Mouse (Mus musculus): ENCODE data around the gene Gtf2a1l. TPM values are rescaled to one million over a fixed set of nuclear protein-coding genes. Genes with fewer than 3 reads are reported as not detected.
A peak's percentile ranks its signal among the peaks of the same experiment; 100 is the strongest.

Gtf2a1l gene
- polyA plus RNA-seq, 1 experiment from 2014 or later: not detected

GRCm38 (mm10) chr17:88666076-88666475 is 2.4 kb upstream of the Gtf2a1l start:
- H3K4me1 ChIP-seq: peaks cover 24% of the 10 kb centered on the region
- H3K36me3 ChIP-seq: no peaks in the 10 kb centered on the region
- H3K27ac ChIP-seq: no peak overlapping the region
- no peak overlapping the region for H3K4me2 ChIP-seq (replicated peaks)
- ATAC-seq (ENCODE audit: low FRiP score, low read depth): no peak
- 85% methylated on average over 2 of the region's 2 CpGs for WGBS
- no peak overlapping the region for H3K4me3 ChIP-seq
- no peaks in the 10 kb centered on the region for H3K9me3 ChIP-seq
- H3K27me3 ChIP-seq: peaks cover 2% of the 10 kb centered on the region; the same call in 1 of the 2 replicates
- no peak overlapping the region for H3K9ac ChIP-seq

- Histone ChIP-seq H3K4me1 (peaks cover 22% of the 10 kb centered on the region), H3K4me3 (no peak overlapping the region), H3K9me3 (no peaks in the 10 kb centered on the region), H3K9ac (no peak overlapping the region), H3K27ac (no peak overlapping the region), H3K27me3 (no peaks in the 10 kb centered on the region), H3K4me2 (replicated peaks) (no peak overlapping the region), H3K36me3 (no peaks in the 10 kb centered on the region)
- WGBS: 16% methylated on average over 2 of the region's 2 CpGs
- no peak for ATAC-seq (ENCODE audit: low FRiP score, low read depth)
Observed at GRCm38 (mm10) chr17:88669921-88670320, 1.5 kb downstream of the Gtf2a1l start.

- H3K27me3 ChIP-seq: no peaks in the 10 kb centered on the region
- peaks cover 22% of the 10 kb centered on the region for H3K4me1 ChIP-seq
- no peaks in the 10 kb centered on the region for H3K36me3 ChIP-seq
- H3K27ac ChIP-seq: no peak overlapping the region
- no peak overlapping the region for H3K4me3 ChIP-seq
- WGBS: 17% methylated on average over 4 of the region's 4 CpGs
- no peak overlapping the region for H3K9ac ChIP-seq
- ATAC-seq (ENCODE audit: low FRiP score, low read depth): peak; percentile 52; the same call in 1 of the 2 replicates
- H3K9me3 ChIP-seq: no peaks in the 10 kb centered on the region
- H3K4me2 ChIP-seq (replicated peaks): no peak overlapping the region
Observed at GRCm38 (mm10) chr17:88670800-88671199, 2.3 kb downstream of the Gtf2a1l start.

GRCm38 (mm10) chr17:88675310-88676309 is 7.2 kb downstream of the Gtf2a1l start:
- Histone ChIP-seq H3K4me1 (peaks cover 6% of the 10 kb centered on the region), H3K4me2 (replicated peaks) (no peak overlapping the region), H3K27me3 (no peaks in the 10 kb centered on the region), H3K4me3 (no peak overlapping the region), H3K27ac (no peak overlapping the region), H3K9me3 (no peaks in the 10 kb centered on the region), H3K9ac (no peak overlapping the region), H3K36me3 (no peaks in the 10 kb centered on the region)
- no peak for ATAC-seq (ENCODE audit: low FRiP score, low read depth)
- WGBS: 90% methylated on average over 23 of the region's 23 CpGs

- no peak for ATAC-seq (ENCODE audit: low FRiP score, low read depth)
Observed at GRCm38 (mm10) chr17:88688226-88688625, 19.8 kb downstream of the Gtf2a1l start.

GRCm38 (mm10) chr17:88696656-88697333 is 28.3 kb downstream of the Gtf2a1l start:
- Histone ChIP-seq H3K4me1 (peaks cover 12% of the 10 kb centered on the region), H3K27me3 (no peaks in the 10 kb centered on the region), H3K36me3 (no peaks in the 10 kb centered on the region), H3K9me3 (no peaks in the 10 kb centered on the region), H3K4me2 (replicated peaks) (peak overlapping the region; percentile 37), H3K4me3 (no peak overlapping the region), H3K27ac (peak overlapping the region; percentile 76), H3K9ac (no peak overlapping the region)
- ATAC-seq (ENCODE audit: low FRiP score, low read depth): peak; percentile 79; the same call in 1 of the 2 replicates
- WGBS: 32% methylated on average over 9 of the region's 9 CpGs

More at GRCm38 (mm10) chr17:88688226-88688625, 19.8 kb downstream of the Gtf2a1l start:
- Histone ChIP-seq H3K36me3 (no peaks in the 10 kb centered on the region), H3K9me3 (no peaks in the 10 kb centered on the region), H3K4me1 (no peaks in the 10 kb centered on the region), H3K4me2 (replicated peaks) (0 out of 2 replicates have a peak overlapping the region, but pooled peaks have one; percentile 3), H3K27ac (no peak overlapping the region), H3K9ac (no peak overlapping the region), H3K4me3 (no peak overlapping the region), H3K27me3 (no peaks in the 10 kb centered on the region)
- whole genome bisulfite sequencing: 39% methylated on average over 11 of the region's 11 CpGs

GRCm38 (mm10) chr17:88700901-88701300 is 32.4 kb downstream of the Gtf2a1l start:
- no peak for ATAC-seq (ENCODE audit: low FRiP score, low read depth)
- Histone ChIP-seq H3K4me3 (no peak overlapping the region), H3K4me2 (replicated peaks) (no peak overlapping the region), H3K9me3 (no peaks in the 10 kb centered on the region), H3K4me1 (peaks cover 20% of the 10 kb centered on the region), H3K27ac (no peak overlapping the region), H3K9ac (no peak overlapping the region), H3K36me3 (no peaks in the 10 kb centered on the region), H3K27me3 (no peaks in the 10 kb centered on the region)

- peaks cover 12% of the 10 kb centered on the region for H3K4me1 ChIP-seq
- 14% methylated on average over 6 of the region's 6 CpGs for WGBS
- H3K4me2 ChIP-seq (replicated peaks): no peak overlapping the region
- no peaks in the 10 kb centered on the region for H3K36me3 ChIP-seq
- no peaks in the 10 kb centered on the region for H3K9me3 ChIP-seq
- no peak overlapping the region for H3K27ac ChIP-seq
- ATAC-seq (ENCODE audit: low FRiP score, low read depth): no peak
- H3K9ac ChIP-seq: no peak overlapping the region
- no peaks in the 10 kb centered on the region for H3K27me3 ChIP-seq
- no peak overlapping the region for H3K4me3 ChIP-seq
Observed at GRCm38 (mm10) chr17:88702345-88702744, 33.9 kb downstream of the Gtf2a1l start.

- H3K4me2 ChIP-seq (replicated peaks): no peak overlapping the region
- no peak for ATAC-seq (ENCODE audit: low FRiP score, low read depth)
- H3K9me3 ChIP-seq: no peaks in the 10 kb centered on the region
- WGBS: 39% methylated on average over 4 of the region's 4 CpGs
- no peak overlapping the region for H3K9ac ChIP-seq
- no peak overlapping the region for H3K4me3 ChIP-seq
- no peak overlapping the region for H3K27ac ChIP-seq
- H3K4me1 ChIP-seq: peaks cover 11% of the 10 kb centered on the region
- no peaks in the 10 kb centered on the region for H3K36me3 ChIP-seq
- no peaks in the 10 kb centered on the region for H3K27me3 ChIP-seq
Observed at GRCm38 (mm10) chr17:88703112-88703511, 34.7 kb downstream of the Gtf2a1l start.

GRCm38 (mm10) chr17:88706231-88706649 is 37.8 kb downstream of the Gtf2a1l start:
- Histone ChIP-seq H3K4me3 (no peak overlapping the region), H3K4me1 (peaks cover 11% of the 10 kb centered on the region), H3K4me2 (replicated peaks) (no peak overlapping the region), H3K9ac (no peak overlapping the region), H3K36me3 (no peaks in the 10 kb centered on the region), H3K27me3 (no peaks in the 10 kb centered on the region), H3K27ac (no peak overlapping the region), H3K9me3 (no peaks in the 10 kb centered on the region)
- 60% methylated on average over 8 of the region's 8 CpGs for WGBS
- no peak for ATAC-seq (ENCODE audit: low FRiP score, low read depth)

GRCm38 (mm10) chr17:88749646-88750045 is 81.2 kb downstream of the Gtf2a1l start:
- ATAC-seq (ENCODE audit: low FRiP score, low read depth): no peak
- Histone ChIP-seq H3K9me3 (no peaks in the 10 kb centered on the region), H3K27ac (no peak overlapping the region), H3K36me3 (no peaks in the 10 kb centered on the region), H3K4me2 (replicated peaks) (no peak overlapping the region), H3K27me3 (no peaks in the 10 kb centered on the region), H3K4me3 (no peak overlapping the region), H3K4me1 (peaks cover 17% of the 10 kb centered on the region), H3K9ac (no peak overlapping the region)
- 82% methylated on average over 8 of the region's 8 CpGs for WGBS

- Histone ChIP-seq H3K27me3 (no peaks in the 10 kb centered on the region), H3K9ac (peak overlapping the region; percentile 31; the same call in 1 of the 2 replicates), H3K4me3 (peak overlapping the region; percentile 24), H3K27ac (no peak overlapping the region), H3K4me2 (replicated peaks) (peak overlapping the region; percentile 56), H3K36me3 (no peaks in the 10 kb centered on the region), H3K4me1 (peaks cover 36% of the 10 kb centered on the region), H3K9me3 (no peaks in the 10 kb centered on the region)
- WGBS: 5% methylated on average over 17 of the region's 17 CpGs
- ATAC-seq (ENCODE audit: low FRiP score, low read depth): peak; percentile 58; the same call in 1 of the 2 replicates
Observed at GRCm38 (mm10) chr17:88752827-88753471, 84.5 kb downstream of the Gtf2a1l start.
